Mouse (Mus musculus) embryonic stem cell, embryonic (primary cell): ENCODE measurements around the gene Gm21974.

ENCODE experiments used
- CTCF ChIA-PET, 4 experiments: fragments of 300-600 bp in 2 of 4; fragments of 350-600 bp in 2 of 4; sonication (Branson Sonifier 250); formaldehyde crosslinking; loops; one replicate each; lab custom pipeline; 2022; ENCODE audit warnings: inconsistent platforms in 2 of 4; lab: Charles Lee
- POLR2A ChIA-PET, 4 experiments: fragments of 300-600 bp in 2 of 4; fragments of 350-600 bp in 2 of 4; sonication (Branson Sonifier 250); formaldehyde crosslinking; loops; one replicate each; lab custom pipeline; 2022; ENCODE audit warnings: antibody characterized with exemption in 4 of 4, inconsistent platforms in 1 of 4; lab: Charles Lee

The Gm21974 gene

DNA sequence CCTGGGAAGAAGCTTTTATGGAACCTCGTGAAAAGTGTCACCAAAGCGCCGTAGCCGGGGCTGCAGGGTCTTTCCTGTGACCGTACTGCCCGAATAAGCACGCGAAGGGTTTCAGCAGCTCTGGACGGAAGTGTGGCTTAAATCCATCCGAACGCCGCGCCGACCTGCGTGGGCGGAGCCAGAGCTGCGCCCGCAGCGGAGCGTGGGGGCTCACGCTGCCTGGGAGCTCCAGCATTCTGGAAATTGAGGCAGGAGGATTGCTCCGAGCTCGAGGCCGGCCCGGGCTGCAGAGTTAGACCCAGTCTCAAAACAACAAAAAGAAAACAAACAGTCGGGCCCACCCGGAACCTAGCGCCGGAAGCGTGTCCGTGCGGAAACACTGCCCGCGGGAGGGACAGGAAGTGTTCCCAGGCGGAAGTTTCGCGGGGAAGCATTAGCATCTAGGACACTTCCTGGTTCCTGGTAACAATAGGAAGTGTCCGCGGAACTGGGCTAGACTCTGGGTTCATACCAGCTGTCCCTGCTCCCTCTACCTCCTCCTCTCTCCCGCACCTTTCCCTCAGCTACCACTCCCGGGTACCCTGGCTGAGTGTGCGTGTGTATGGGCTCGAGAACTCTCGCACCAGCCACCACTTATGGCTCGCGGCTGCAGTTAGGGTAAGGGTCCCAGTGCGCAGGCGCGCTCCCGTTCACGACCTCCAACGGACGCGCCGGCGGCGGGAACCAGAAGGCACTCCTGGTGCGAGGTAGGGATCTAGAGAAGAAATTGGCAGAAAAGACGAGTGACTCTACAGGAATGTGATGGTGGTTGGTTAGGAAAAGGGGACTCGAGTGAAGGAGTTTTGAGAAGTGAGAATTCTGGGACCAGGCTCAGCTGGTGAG lies 18.5 kb downstream of the Gm21974 start, which contains the start of gene Zfp668:
Gene Zfp668, minus strand, starts transcription at position 362 of the 882 bp plus-strand sequence.
- ChIA-PET CTCF (interaction anchor here in 3 of 4 experiments (0.6 to 2.3 kb wide), 11 partner anchors 9 to 201 kb away, joined by 3 to 12 read pairs (median 4); partner anchors contain the start of genes Gm21974 (in 2 of the 3) and Vkorc1 (in 2 of the 3)), POLR2A (interaction anchor here (0.6 to 5.6 kb wide), 64 partner anchors 9 to 1449 kb away, joined by 3 to 72 read pairs (median 4); partner anchors contain the start of genes Gm21974 (in 3 of the 4), Vkorc1 (in 3 of the 4), Fus (in 2 of the 4) and Kat8 (in 2 of the 4))

DNA sequence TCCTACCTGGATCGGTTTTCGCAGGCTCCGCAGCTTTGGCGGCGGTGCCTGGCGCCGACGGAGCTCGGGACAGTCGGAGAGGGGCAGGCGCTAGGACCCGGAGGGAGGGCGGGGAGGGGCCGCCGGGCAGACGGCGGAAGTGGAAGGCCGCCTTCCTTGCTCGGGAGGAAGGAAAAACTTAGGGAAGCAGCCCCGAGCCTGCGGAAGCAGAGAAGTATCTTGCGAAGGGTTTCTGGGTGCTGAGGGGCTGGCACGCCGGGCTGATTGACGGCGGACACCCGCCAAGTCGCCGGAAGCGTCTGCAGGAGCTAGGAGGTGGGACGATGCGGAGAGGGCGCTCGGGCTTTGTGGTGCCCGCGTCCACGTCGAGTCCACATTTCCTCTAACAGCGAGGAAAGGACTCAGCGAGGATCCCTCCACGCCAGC lies 19.2 kb downstream of the Gm21974 start, which contains the start of gene Zfp646:
Gene Zfp646, plus strand, starts transcription at position 181 of the 426 bp plus-strand sequence.
- POLR2A ChIA-PET: interaction anchor here (0.6 to 5.6 kb wide), 65 partner anchors 8 to 1449 kb away, joined by 3 to 72 read pairs (median 4); partner anchors contain the start of genes Gm21974 (in 3 of the 4), Vkorc1 (in 3 of the 4), Fus (in 2 of the 4) and Kat8 (in 2 of the 4)
- CTCF ChIA-PET: interaction anchor here in 3 of 4 experiments (0.6 to 2.3 kb wide), 11 partner anchors 8 to 201 kb away, joined by 3 to 12 read pairs (median 4); partner anchors contain the start of genes Gm21974 (in 1 of the 3) and Vkorc1 (in 1 of the 3)

DNA sequence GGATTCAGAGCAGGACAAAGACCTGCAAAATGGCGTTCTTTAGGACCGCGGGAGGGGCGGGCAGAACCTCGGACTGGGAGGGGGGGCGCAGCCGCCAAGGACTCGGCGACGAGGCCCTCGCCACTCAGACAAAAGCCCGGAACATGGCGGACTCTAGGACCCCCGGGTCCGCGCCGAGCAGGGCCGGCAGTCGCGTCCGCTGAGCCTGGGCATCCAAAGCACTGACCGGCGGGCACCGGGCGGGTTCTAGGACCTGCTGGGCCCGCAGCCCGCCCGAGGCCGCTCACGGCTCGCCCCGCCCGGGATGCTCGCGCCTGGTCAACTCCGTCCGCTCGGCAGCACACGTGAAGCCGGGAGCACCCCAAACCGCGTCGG lies 19.6 kb downstream of the Gm21974 start:
- ChIA-PET POLR2A (interaction anchor here (0.5 to 5.6 kb wide), 46 partner anchors 8 to 1448 kb away, joined by 3 to 72 read pairs (median 5); partner anchors contain the start of genes Gm21974 (in 3 of the 4), Vkorc1 (in 3 of the 4), Fus (in 2 of the 4) and Kat8 (in 2 of the 4)), CTCF (interaction anchor here in 3 of 4 experiments (0.7 to 2.3 kb wide), 9 partner anchors 9 to 200 kb away, joined by 3 to 12 read pairs (median 4); partner anchors contain the start of genes Gm21974 (in 1 of the 3) and Vkorc1 (in 1 of the 3))

DNA sequence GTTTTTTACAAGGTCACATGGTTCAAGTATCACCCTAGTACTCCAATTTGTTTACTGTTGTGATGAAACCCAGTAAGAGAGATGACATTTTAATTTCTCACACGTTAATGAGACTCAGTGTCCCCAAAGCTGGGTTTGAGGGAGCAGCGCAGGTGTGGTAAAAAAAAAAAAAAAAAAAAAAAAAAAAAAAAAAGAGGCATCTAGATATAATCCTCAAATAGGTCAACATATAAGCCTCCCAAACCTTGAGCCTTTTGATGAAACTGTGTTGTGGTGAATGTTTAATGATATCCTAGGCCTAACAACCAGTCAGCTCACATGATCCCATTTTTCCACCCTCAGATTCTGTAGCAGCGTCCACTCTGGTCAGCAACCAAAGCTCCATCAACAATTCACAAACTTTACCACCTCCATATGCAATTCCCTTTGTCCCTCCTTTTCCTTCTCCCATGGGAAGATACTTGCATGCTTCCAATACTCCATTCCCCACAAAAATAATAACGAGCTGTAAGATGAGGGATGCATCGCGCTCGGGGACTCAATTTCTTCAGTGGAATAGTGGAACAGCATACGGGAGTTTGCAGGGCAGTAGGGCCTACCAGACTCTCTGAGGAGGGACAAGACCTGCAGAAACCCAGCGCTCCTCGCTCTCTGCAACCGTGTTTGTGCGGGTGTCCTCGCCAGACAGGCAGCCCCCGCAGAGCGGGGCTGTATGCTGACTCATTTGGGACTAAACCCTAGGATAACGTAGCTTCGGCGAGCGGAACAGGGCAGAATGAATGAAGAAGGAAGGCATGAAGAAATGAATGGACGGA lies 20.2 kb downstream of the Gm21974 start:
- CTCF ChIA-PET: interaction anchor here in 2 of 4 experiments (0.5 to 2.3 kb wide), 4 partner anchors 8 to 189 kb away, joined by 4 to 12 read pairs (median 6); partner anchors contain the start of gene Kat8 (in 1 of the 2)
- POLR2A ChIA-PET: interaction anchor here (0.5 to 5.6 kb wide), 37 partner anchors 7 to 1448 kb away, joined by 3 to 72 read pairs (median 6); partner anchors contain the start of genes Fus (in 2 of the 4), Gm21974 (in 2 of the 4), Kat8 (in 2 of the 4) and Vkorc1 (in 2 of the 4)

DNA sequence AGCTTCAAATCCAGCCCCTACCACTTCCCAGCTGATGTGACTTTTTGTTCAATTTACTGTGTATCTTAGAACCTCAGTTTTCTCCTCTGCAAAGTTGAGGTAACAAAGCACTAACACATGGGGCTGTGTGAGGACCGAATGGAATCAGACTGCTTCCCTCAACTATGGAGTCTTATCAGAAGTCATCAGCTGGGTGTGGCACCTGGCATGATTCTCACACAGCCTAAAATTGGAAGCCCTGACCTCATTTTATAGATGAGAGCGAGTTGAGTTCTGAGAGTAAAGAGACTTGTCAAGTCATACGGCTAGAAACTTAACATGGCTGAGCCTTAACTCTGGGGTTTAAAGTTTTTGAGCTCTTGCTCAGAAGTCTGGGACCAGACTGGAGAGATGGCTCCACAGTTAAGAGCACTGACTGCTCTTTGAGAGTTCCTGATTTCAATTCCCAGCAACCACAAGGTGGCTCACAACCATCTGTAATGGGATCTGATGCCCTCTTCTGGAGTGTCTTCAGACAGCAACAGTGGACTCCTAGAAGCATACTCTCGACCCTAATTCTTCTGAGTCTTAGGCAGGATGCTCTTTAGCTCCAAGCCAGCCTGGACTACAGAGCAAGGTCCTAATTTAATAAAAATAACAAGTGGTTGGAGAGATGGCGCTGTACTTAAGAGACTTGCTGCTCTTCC lies 25.0 kb downstream of the Gm21974 start:
- POLR2A ChIA-PET: interaction anchor here (0.6 to 3.5 kb wide), 35 partner anchors 9 to 213 kb away, joined by 3 to 30 read pairs (median 4); partner anchors contain the start of genes Hsd3b7 (in 2 of the 4), Orai3 (in 2 of the 4), Bckdk (in 1 of the 4) and Gm21974 (in 1 of the 4)

DNA sequence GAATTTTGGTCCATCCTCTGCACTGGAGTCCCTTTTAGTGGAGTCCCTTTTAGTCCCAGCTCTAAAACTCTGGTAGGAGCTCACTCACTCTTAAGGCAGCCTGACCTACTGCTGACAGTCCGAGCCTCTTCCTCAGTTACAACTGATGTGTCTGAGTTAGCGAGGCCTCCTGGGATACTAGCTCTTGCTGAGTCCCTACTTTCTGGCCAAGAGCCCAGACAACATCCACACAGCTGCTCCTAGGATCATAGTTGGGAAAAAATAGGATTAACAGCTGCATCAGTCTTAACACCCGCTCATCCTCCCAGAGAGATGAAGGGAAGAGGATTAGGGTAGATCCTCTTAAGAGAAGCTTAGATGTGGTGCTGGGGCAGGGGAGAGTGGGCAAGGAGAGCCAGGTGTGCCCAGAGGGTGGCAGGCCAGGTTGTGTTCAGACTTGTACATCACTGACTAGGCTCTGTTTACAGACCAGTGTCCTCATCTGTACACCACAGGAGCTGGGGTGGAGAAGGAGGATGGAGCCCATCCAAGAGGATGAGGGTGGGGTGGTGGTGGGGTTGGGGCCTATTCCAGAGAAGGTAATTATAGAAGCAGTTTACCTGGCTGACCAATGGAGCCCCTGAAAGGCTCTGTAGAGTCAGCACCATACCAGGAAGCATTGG lies 26.0 kb downstream of the Gm21974 start:
- ChIA-PET POLR2A (interaction anchor here in 3 of 4 experiments (0.5 to 4.0 kb wide), 29 partner anchors 8 to 212 kb away, joined by 3 to 30 read pairs (median 4); partner anchors contain the start of genes Hsd3b7 (in 2 of the 3), Bckdk (in 1 of the 3), Gm21974 (in 1 of the 3) and Orai3 (in 1 of the 3)), CTCF (interaction anchor here in 3 of 4 experiments (0.6 to 3.0 kb wide), 6 partner anchors 66 to 194 kb away, joined by 3 to 14 read pairs (median 6); partner anchors contain the start of gene Hsd3b7 (in 1 of the 3))

More for the DNA sequence above, 25.0 kb downstream of the Gm21974 start:
- CTCF ChIA-PET: interaction anchor here (0.6 to 2.5 kb wide), 34 partner anchors 9 to 214 kb away, joined by 3 to 10 read pairs (median 4); partner anchors contain the start of genes Bcl7c (in 1 of the 4), Ctf1 (in 1 of the 4), Fus (in 1 of the 4) and Gm21974 (in 1 of the 4)

DNA sequence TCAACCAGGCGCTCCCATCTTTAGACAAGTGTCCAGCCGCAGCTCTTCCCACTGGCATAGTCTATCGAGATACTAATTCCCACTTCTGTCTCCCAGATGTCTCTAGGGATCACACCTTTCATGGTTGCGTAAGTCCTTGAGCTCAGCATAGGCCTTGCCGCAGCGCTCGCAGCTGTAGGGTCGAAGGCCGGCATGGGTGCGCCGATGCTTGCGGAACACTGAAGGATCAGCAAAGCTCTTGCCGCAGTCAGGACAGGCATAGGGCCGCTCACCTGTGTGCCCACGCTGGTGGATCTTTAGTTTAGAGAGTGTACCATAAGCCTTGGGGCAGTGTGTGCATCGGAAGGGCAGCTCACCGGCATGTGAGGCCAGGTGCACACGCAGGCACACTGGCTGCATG lies 27.6 kb downstream of the Gm21974 start:
- CTCF ChIA-PET: interaction anchor here in 3 of 4 experiments (0.6 to 3.2 kb wide), 25 partner anchors 9 to 311 kb away, joined by 3 to 15 read pairs (median 5); partner anchors contain the start of genes Zfp646 (in 2 of the 3), Zfp668 (in 2 of the 3), Bcl7c (in 1 of the 3) and Hsd3b7 (in 1 of the 3)

DNA sequence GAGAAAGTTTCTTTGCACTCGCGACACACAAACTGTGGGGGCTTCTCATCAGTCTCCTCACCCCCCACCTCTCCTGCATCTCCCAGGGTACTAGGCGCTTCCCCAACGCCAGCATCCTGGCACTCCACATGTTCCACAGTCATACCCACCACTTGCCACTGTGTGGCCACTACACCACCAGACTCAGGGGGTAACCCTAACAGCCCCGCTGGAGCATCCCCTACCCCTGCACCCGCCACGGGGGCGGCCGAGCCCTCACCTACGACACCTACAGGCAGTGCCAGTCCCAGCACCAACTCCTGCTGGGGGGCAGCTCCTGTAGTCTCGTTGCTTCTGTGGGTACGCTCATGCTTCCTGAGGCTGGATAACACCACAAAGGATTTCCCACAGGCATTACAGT lies 28.8 kb downstream of the Gm21974 start:
- CTCF ChIA-PET: interaction anchor here in 3 of 4 experiments (0.5 to 3.2 kb wide), 17 partner anchors 9 to 737 kb away, joined by 3 to 15 read pairs (median 4); partner anchors contain the start of genes Zfp646 (in 2 of the 3) and Zfp668 (in 1 of the 3)
- POLR2A ChIA-PET: interaction anchor here in 3 of 4 experiments (0.6 to 4.4 kb wide), 48 partner anchors 9 to 200 kb away, joined by 3 to 37 read pairs (median 6); partner anchors contain the start of genes Kat8 (in 3 of the 3), Zfp668 (in 3 of the 3), Fus (in 2 of the 3) and Setd1a (in 2 of the 3)

More for the DNA sequence above, 27.6 kb downstream of the Gm21974 start:
- POLR2A ChIA-PET: interaction anchor here (0.7 to 4.4 kb wide), 78 partner anchors 8 to 371 kb away, joined by 3 to 37 read pairs (median 5); partner anchors contain the start of genes Kat8 (in 3 of the 4), Zfp646 (in 3 of the 4), Zfp668 (in 3 of the 4) and Fus (in 2 of the 4)

DNA sequence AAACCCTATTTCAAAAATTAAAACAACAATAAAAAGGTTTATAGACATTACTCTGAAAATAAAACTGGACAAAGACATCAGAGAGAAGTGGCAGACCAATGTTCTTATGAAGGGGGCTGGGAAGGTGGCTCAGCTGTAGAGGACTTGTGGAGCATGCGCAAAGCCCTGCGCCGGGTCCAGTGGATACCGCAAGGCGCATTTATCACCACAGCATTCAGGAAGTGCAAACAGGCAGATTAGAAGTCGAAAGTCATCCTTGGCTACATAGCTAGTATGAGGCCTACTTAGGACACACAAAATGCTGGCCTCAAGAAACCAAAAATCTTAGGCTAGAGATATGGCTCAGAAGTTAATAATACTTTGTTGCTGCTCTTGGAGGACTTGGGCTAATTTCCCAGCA lies 37.0 kb downstream of the Gm21974 start:
- CTCF ChIA-PET: interaction anchor here in 1 of 4 experiments (1.3 to 1.4 kb wide), 2 partner anchors 8 to 60 kb away, joined by 3 to 4 read pairs; no protein-coding TSS in a partner anchor
- POLR2A ChIA-PET: interaction anchor here in 3 of 4 experiments (0.6 to 5.7 kb wide), 9 partner anchors 9 to 410 kb away, joined by 3 to 26 read pairs (median 3); partner anchors contain the start of genes Hsd3b7 (in 1 of the 3), Stx1b (in 1 of the 3) and Stx4a (in 1 of the 3)

DNA sequence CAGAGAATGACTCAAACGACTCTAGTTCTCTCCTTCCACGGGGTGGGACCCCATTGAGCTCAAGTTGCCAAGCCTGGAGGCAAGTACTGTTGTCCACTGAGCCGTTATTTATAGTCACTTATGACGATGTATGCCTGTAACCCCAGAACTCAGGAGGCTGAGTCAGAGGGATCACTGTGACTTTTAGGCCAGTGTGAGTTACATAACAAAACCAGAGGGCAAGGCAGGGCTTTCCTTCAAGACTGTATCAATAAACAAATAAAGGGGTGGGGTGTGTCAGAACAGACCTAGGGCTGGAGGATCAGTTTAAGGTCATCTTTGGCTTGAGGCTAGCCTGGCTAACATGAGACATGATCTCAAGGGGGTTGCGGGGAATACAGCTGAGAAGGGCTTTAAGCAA lies 44.3 kb downstream of the Gm21974 start:
- POLR2A ChIA-PET: interaction anchor here in 3 of 4 experiments (0.9 to 4.1 kb wide), 10 partner anchors 10 to 143 kb away, joined by 3 to 17 read pairs (median 4); partner anchors contain the start of genes Hsd3b7 (in 1 of the 3) and Pycard (in 1 of the 3)
- CTCF ChIA-PET: interaction anchor here in 2 of 4 experiments (0.6 to 2.8 kb wide), 4 partner anchors 16 to 84 kb away, joined by 3 to 11 read pairs (median 5); partner anchors contain the start of genes Stx1b (in 1 of the 2) and Stx4a (in 1 of the 2)

DNA sequence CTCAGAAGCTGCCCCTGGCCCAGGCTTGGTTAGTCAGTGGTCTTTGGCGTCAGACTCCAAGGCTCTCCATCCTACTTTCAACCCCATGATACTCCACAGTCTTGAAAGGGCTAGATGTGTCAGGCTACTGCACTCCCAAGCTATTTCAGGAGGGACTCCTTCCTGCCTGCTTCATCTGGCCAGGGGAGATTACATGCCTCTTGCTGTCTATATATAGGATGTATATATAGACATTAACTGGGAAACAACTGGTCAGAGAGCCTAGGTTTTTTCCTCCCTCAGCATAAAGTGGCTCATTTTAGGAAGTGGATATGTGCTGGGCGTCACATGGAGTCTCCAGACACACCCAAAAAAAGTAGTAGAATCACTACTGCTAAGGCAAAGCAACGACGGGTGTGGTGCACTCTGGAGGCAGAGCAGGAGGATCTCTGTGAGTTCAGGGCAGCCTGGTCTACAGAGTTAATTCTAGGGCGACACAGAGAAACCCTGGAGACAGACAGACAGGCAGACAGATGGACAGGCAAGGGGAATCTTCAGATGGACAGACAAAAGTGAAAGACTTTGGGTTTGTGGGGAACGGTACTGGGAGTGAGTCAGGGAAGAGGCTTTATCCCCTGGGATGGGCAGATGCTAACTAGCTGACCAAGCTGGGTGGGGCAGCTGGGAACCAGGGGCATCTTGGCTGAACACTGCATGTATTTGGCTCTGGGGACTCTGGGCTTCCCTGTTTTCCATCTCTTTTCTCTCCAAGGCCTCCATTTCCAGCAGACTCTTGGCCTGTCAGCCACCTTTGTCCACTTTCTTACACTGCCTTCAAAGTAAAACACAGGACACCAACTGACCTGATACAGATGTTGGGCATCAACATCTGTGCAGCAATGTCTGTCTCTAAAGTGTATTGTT lies 45.0 kb downstream of the Gm21974 start:
- CTCF ChIA-PET: interaction anchor here in 2 of 4 experiments (0.6 to 2.8 kb wide), 3 partner anchors 12 to 85 kb away, joined by 3 to 11 read pairs (median 5); no protein-coding TSS in a partner anchor
- POLR2A ChIA-PET: interaction anchor here (0.5 to 4.1 kb wide), 20 partner anchors 7 to 182 kb away, joined by 3 to 17 read pairs (median 4); partner anchors contain the start of genes Fus (in 1 of the 4), Hsd3b7 (in 1 of the 4), Pycard (in 1 of the 4) and Setd1a (in 1 of the 4)

DNA sequence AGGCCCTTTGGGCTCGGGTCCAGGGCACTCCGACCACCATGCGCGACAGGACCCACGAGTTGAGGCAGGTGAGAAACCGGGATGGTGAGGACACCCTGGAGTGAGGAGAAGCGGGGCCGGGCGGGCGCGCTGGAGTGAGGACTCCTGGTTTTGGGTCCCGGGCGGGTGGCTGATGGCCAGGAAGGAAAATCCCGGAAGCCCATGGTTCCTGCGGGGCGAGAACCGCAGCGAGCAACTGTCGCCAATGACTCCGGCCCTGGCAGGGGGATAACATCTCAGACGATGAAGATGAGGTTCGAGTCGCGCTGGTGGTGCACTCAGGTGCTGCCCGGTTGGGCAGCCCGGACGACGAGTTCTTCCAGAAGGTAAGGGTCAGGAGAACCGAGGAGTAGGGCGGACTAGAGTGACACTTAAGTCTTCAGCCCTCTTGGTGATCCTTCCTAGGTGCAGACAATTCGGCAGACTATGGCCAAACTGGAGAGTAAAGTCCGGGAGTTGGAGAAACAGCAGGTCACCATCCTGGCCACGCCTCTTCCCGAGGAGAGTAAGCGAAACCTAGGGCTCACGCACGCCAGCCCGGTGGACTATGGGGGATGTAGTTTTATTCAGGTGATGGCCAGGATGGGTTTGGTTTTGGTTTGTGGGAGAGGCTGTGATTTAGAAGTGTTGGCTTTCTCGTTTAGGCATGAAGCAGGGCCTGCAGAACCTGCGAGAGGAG lies 53.1 kb downstream of the Gm21974 start:
- ChIA-PET POLR2A (interaction anchor here in 3 of 4 experiments (0.5 to 3.5 kb wide), 41 partner anchors 8 to 396 kb away, joined by 3 to 16 read pairs (median 5); partner anchors contain the start of genes Fus (in 2 of the 3), Zfp646 (in 2 of the 3), 9130023H24Rik (in 1 of the 3) and Ctf1 (in 1 of the 3)), CTCF (interaction anchor here in 3 of 4 experiments (0.6 to 1.9 kb wide), 7 partner anchors 19 to 165 kb away, joined by 3 to 14 read pairs (median 3); partner anchors contain the start of genes Bcl7c (in 1 of the 3) and Zfp646 (in 1 of the 3))
